Mouse (Mus musculus) E14TG2a.4 (cell line): ENCODE measurements at regions not wholly inside any gene's neighbourhood (a gene's known extent, or its start where the extent isn't known, plus 50 kb on each side); places are given as distances from the start of the nearest gene placed in this dataset.
A peak's percentile ranks its signal among the peaks of the same experiment; 100 is the strongest.

Experiments
- CTCF ChIP-seq: conservative IDR thresholded peaks from 2 replicates; pipeline ENCODE4 v1.5.1; 2014; ENCODE audit warnings: low read length
- NANOG ChIP-seq: IDR thresholded peaks from 2 replicates; pipeline ENCODE4 v1.6.1; 2014; ENCODE audit warnings: borderline replicate concordance, low read length, mixed read lengths
- POU5F1 ChIP-seq: IDR thresholded peaks from 2 replicates; pipeline ENCODE4 v1.6.1; 2014; ENCODE audit warnings: low read length, borderline replicate concordance

DNA sequence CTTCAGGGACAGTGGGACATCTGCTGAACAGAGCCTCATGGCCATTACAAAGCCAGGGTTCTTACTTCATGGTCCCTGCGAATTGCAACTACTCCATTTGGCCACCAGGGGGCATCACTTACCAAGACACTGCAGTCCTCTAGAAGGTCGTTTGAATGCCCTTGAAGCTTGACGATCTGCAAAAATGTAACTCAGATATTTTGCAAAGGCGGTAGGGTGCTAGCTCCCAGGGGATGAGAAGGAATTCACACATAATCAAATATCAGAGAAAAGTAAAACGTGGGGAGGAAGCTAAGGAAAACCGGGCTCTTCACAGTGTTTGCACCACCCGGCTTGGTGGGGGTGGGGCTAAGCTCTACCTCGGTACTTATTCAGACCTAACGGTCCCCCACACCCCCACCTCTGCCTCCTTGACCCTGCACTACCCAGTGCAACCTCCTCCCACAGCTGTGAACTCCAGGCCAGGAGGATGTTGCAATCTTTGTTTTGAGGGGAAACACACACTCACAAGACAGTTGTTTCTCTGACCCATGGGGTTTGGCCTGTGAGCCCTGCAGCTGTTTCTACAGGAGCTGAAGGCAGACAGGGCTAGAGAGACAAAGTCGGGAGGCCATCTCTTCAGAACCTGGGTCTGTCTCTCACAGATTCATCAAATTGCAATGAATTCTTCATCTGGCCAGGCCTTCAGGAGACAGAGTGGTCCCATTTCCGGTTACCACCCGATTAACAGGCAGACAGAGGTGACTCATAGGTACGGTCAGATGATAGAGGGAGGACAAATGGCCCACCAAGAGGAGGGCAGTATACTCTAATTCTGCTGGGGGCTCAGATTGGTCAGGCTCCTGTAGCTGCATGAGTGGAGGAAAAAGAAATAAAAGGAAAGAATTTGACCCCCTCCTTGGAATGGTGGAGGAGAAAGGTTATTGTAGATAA is 85.3 kb upstream of the Fam49a start:
- TF ChIP-seq CTCF = peak; percentile 93
- TF ChIP-seq POU5F1 = no peak
- TF ChIP-seq NANOG = no peak
